Mouse (Mus musculus) right cerebral cortex, postnatal 25 days (tissue): ENCODE data around the gene Ntmt1.

ENCODE experiments used
- DNase-seq: peaks from one replicate; pipeline ENCODE4 v3.0.0; 2022

The Ntmt1 gene

DNA sequence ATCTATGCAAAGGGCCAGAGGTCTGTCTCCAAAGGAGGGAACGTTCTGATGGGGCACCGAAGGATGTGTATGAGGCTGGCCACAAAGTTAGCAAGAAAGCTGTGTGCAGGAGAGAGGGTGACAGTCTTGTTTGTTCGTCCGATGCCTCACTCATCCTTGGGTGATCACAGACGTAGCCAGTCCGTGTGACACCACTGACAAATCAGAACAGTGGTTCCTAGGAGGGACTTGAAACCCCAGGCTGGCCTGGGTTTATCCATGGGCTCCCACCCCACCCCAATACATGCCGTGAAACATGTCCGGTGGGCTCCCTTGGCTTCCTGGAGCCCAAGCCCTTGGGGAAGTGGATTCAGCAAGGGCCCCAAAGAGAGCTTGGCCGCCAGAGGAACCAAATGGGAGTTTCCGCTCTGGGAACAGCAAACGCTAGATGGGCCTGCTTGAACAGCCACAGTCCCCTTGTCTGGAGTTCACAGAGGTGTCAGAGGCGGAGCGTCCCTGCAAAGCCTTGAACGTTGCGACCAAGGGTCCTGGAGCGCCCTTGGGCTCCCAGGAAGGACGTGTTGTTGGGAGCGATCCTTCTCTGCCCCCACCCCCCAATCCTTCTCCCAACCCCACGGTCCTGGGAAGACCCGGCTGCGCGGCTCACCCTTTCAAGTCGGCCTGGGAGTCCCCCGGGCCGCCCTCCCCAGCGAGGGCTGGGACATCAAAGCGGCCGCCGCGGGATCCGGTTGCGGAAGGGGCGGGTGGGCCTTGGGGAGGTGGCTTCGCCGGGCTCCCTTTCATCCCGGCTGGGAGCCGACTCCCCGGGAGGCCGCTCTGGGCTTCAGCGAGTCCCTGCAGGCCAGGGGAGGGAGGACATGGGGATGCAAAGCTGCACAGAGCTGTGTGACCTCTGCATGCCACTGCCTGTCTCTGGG is 23.3 kb upstream of the Ntmt1 start:
- no peak for DNase-seq

DNA sequence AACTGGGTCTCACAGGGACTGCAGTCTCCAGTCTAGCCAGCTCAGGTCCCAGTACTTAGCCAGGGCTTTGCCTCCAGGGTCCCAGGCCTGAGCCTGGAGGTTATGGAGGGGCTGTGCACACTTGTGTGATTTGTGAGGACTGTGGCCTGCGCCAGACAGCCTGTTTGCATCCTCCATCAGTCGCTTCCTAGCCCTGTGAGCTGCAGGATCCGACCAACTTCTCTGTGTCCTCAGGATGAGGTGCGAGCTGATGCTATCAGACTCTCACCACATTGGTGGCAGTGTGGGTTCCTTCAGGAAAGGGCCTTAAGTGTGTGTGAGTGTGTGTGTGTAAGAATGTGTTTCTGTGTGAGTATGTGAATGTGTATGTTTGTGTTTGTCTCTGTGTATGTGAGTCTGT is 20.2 kb upstream of the Ntmt1 start:
- no peak for DNase-seq

DNA sequence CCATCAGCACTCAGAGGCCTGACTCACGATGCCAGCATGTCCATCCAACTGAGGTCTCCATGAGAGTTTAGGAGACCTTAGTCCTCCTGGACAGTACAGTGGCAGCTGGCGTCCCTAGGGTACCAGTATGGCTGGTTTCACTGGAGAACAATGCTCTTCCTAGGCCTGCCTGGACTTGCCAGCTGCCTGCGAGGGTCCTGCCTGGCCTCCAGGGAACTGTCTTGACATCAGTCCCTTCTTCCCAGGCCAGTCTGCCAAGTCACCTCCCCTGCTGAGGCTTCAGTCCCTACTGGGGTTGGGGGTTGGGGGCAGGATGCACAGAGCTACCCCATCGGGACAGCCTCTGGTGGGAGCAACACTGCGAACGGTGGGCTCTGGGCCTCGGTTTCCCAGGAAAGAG is 15.6 kb upstream of the Ntmt1 start:
- DNase-seq = no peak

DNA sequence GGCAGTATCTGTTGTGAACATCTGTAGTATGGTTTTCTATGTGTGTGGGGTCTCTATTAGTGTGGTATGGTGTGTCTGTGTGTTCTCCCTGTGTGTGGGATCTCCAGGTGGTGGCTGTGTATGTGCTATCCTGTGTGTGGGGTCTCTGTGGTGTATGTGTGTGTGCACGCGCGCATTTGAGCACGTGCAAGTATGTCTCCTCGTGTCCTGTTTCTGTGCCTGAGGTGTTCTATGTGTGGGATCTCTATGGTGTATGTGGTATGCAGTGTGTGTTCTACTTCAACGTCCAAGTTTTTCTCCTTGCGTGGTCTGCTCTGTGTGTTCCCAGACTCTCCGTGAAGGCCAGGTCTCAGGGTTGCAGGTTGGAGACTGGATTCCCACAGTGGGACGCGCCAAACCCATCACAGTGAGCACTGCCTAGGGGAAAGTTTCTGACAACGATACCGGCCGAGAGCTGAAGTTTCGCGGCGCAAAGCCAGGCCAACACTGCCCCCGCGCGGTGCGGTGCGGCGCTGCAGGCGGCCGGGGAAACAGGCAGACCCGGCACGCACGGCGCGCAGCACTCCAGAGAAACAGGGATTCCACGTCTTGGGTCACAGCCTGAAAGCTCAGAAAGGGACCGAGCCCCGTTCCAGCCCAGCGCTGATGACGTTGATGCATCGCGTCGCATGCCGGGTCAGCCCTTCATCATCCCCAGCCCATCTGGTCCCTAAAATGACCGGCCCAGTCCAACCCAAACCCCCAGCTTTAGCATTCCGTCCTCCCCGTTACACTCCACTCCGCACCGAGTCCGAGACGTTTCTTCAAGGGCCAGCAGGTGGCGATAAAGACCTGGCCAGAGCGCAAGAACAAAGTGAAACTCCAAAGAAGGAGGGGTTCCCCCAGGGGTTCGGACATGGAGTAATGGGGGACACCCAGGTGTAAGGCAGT is 13.2 kb upstream of the Ntmt1 start:
- peak; percentile 96 for DNase-seq

DNA sequence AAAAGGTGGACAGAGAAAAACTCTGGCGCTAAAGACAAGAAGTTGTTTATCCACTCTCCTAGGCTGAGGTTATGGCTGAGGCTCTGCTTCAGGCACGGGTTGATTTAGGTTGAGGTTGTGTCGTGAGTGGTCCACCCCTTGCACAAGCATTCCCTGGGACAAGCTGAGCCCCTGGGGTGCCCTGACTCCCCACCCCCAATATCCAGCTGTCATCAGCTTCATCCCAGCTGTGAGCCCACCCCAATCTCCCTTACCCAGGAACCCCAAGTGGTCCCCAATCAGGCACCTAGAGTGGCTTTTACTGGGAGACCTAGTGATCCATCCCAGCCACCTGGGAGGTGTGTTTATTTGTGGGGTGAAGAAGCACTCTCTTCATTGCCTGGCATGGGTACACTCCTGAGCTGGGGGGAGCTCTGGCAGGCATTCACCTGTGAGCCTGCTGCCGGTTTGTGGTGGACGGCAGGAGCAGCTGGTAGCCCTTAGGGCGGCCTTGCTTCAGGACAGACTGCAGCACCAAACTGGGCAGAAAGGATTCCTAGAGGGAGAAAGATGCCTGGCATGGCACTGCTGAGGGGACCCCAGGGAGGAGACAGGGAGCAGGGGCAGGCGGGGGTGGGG is 12.2 kb upstream of the Ntmt1 start:
- DNase-seq = no peak

DNA sequence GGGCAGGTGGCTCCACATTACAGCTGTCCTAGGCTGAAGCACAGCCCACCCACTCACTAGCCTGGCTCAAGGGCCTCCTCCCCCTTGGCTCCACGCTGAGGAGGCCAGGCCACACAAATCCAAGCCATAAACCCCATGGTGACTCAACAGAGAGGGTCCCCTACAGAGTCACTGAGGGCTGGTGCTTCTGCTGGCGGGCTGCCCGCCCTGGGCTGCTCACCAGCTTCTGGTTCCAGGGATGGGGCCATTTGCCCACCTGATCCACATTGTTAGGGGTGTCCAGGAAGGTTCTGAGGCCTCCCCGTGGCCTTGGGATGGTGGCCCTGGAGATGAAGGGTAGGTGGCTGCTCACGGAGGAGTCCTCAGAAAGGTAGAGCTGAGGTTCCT is 11.7 kb upstream of the Ntmt1 start:
- DNase-seq = no peak

DNA sequence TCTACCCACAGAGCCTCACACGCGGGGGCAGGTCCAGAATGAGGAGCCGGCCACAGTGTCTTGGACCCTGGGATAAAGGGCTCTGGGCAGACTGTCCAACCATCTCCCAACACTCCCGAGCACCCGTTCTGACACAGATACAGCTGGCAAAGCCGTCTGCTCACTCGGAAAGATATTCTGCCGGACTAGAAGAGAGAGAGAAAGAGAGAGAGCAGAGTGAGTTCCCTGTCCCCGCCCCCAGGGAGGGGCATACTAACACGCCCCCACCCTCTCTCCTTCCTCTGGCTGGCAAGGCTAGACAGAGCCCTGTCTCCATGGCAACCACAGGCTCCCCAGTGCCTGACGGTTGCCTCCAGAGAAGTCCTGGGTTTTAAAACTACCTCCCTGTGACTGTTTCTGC is 11.2 kb upstream of the Ntmt1 start:
- DNase-seq = peak; percentile 88

DNA sequence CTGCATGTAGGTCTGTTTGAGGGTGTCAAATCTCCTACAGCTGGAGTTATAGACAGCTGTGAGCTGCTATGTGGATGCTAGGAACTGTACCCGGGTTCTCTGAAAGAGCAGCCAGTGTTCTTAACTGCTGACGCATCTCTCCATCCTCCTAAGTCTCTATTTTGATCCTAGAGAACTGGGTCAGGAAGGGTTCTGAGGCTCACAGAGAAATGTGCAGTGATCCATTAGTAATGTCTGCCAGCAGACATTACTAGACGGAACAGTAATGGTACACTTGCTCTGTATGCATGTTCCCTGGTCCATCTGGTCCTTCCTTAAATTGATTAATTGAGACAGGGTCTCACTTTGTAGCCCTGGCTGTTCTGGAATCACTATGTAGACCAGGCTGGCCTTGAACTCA is 8.2 kb upstream of the Ntmt1 start:
- DNase-seq = no peak

DNA sequence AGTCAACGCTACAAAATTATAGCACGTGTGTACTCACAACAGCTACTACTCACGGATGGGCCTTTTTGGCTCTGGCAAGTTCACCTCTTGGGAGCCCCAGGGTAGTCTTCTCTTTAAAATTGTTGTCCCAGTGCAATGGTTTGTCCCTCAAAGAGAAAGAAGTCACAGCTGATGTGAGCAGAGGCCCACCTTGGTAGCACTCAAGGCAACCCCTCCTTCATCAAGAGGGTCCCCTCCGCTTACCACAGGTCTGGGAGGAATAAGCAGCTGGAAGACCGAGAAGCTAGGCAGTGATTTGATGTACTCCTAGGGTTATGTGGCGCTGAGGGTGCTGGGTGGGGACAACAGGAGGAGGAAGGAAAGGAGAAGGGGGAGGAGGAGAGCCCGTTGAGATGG is 7.0 kb upstream of the Ntmt1 start:
- no peak for DNase-seq

DNA sequence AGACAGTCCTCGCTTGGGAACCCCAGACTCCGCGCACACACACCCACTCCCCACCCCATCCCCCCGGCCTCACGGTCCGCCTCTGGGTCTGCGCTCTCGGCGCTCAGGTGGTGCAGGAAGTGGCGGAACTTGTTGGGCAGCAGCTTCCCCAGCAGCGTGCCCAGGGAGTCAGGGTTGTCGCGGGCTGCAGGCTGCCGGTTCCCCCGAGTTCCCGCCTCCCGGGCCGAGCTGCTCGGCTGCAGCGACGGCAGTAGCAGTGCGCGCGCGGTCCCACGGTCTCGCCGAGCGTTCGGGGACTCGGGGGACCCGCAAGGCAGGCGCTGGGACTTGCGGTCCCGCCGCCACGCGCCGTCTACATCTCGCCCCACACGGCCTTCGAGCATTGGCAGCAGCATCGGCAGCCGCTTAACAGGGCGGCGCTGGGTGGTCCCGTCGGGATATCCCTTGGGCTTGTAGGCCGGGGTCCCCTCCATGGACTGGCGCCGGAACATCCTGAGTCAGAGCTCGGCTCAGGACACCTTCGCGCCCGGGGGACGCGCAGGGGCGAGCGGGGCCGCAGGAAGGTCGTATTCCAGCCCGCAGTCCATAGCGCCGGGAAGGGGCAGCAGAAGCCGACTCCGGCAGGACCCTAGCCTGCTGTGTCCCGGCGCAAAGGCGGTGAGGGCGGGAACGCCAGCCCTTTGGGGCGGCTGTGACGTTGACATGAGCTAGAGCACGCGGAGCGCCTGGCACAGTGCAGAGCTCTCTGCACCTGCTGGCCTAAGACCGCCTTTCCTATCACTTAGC is 6.4 kb upstream of the Ntmt1 start:
- DNase-seq = peak; percentile 35

DNA sequence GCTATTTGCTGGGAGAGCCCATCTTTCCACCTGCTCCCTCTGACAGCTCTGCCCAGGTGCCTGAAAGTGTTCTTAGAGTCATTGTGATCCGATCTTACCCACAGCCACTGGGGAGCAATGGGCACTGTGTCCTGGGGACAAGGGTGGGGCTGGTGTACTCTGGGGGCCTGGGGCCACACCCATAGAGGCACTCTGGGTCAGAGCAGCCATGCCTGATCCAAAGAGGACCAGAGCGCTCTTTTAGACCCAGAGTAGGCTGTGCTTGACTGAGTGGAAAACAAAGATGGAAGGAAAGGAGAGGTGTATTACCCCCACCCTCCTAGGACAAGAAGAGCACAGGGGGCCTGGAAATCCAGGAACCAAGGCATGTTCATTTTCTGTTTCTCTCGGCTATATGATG is 4.0 kb upstream of the Ntmt1 start, which contains the start of gene 1700001O22Rik:
TSS of gene 1700001O22Rik (minus strand) at position 58 of the 400 bp plus-strand sequence.
- no peak for DNase-seq

DNA sequence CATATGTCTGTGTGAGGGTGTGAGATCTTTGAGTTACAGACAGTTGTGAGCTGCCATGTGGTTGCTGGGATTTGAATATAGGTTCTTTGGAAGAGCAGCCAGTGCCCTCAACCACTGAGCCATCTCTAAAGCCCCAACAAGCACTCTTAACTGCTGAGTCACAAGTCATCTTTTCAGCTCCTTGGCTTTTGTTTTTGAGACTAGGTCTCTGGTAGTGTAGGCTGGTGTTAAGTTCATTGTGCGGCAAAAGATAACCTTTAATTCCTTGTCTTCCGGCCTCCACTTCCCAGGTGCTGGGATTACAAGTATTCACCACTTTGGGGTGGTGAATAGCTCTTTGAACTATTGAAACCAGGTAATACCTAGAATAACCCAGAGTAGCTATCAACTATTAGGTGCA is 1.6 kb upstream of the Ntmt1 start:
- DNase-seq = no peak

DNA sequence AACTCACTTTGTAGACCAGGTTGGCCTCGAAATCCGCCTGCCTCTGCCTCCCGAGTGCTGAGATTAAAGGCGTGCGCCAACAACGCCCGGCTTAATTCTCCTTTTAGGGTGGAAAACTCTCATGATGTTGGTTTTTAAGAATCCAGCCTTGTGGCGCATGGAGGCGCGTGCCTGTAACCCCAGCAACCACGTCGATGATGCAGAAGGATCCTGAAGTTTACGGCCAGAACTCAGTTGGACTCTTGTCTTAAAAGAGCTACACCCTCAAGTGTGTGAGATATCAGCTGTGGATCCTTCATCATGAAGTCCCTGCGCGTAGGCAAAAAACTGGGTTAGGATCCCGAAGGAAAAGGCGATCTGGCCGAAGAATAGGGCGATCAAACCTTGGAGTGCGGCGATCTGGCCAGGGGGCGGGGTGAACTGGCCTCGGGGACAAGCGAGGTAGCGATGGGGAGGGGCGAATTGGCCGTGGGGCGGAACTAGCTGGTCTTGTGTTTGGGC is 429 bp upstream of the Ntmt1 start:
- DNase-seq = no peak

DNA sequence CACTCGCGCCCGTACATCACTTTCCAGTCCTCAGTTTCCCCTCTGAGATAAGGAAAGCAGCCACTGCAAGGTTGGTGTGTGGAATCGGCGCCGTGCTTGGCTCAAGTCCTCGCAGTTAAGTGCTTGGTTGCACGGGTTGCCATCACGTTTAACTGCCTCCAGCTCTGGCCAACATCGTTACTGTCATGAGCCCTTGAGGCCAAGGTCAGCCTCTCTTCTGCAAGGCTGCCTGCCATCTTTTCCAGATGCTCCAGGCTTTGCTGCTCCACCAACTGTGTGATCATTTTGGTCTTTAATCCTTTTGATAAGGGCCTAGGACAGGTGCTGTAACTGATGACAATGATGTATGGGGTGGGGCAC is 650 bp downstream of the Ntmt1 start:
- DNase-seq = no peak

DNA sequence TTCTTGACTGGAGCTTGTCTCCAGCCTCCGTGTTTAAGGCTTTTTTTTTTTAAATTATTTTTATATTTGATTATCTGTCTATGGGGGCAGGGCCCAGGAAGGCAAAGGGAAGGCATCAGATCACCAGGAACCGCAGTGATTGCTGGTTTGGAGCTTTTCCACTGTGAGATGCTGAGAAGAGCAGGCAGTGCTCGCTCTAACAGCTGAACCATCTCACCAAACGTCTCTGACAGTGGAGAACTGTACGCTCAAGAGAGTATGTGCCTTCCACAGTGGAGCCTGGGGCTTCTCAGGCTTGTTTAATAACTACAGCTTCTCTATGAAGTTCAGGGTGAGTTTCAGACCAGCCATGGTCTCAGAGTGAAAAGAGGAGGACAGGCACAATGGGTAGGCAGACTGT is 1.9 kb downstream of the Ntmt1 start:
- no peak for DNase-seq

DNA sequence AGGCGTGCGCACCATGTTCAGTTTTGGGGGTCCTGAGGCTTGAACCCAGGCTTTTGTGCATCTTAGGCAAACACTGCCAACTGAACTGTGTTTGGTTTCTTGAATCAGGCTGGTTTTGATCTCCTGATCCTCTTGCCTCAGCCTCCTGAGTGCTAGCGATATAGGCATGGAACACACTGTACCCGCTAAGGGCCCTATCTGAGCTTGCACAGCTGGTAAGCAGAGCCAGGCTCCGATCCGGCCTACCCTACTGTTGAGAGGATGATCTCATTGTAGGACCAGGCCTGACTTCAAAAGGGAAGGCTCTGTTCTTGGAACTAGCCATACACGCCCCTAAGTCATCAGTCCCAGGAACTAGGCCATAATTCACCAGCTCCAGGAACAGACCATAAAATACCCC is 2.9 kb downstream of the Ntmt1 start:
- no peak for DNase-seq

DNA sequence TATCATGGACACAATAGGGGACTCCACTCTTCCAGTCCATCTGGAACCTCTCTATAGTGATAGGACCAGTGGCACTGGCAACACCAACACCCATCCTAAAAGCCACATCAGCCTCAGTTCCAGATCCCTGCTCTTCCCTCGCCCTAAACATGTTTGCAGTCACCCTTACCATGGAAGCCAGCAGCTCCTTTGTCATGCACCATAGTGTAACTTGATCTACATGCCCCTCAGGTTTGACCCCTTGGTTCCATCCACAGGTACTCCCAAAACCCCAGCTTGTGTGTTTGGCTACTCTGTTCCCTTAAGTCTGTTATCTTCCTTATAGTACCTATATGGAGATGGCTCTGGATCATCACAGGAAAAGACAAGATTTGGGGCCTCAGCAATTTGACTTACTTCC is 8.8 kb downstream of the Ntmt1 start:
- DNase-seq = no peak

DNA sequence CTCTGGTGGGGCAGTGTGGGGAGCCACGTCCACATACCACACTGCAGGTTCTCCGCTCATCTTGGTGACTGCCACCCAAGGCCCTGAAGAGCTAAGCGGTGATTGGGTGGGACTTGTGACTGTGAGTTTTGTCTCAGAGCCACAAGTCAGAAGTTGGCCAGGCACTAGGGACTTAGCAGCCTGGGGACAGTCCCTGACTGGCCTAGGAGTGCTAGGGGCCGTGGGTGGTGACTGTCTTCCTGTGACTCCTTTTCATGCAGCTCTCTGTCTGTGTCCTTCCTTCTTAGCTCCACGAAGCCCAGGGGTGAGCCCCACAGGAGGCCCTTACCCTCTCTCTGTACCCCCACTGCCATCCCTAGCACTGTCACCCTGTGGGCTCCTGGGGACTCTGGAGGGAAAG is 12.2 kb downstream of the Ntmt1 start:
- no peak for DNase-seq

DNA sequence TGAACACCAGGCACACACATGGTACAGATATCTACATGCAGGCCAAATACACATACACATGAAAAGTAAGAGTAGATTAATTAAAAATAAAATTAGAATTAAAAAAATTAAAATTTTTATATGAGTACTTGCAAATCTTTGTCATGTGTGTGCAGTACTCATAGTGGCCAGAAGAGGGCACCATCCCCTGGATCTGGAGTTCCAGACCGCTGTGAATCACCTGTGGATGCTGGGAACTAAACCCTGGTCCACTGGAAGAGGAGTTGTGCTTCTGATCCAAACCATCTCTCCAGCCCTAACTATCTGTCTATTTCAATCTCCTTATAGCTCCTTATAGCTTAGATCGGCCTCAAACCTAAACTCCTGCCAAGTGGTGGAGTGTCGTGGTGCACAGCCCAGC is 13.4 kb downstream of the Ntmt1 start:
- DNase-seq = no peak

DNA sequence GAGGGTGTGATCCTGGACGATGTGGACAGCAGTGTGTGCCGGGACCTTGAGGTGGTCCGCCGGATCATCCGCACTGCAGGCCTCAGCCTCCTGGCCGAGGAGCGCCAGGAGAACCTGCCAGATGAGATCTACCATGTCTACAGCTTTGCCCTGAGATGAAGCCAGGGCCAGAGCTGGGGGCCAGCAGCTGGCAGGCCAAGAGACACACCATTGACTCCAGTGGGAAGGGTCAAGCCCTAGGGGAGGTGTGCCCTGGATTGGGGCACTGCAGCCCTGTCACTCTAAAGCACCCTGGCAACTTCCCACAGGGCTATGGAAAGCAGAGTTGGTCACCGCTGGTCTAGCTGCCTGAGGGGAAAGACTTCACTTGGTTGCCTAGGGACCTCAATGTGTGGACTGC is 14.8 kb downstream of the Ntmt1 start:
- no peak for DNase-seq

DNA sequence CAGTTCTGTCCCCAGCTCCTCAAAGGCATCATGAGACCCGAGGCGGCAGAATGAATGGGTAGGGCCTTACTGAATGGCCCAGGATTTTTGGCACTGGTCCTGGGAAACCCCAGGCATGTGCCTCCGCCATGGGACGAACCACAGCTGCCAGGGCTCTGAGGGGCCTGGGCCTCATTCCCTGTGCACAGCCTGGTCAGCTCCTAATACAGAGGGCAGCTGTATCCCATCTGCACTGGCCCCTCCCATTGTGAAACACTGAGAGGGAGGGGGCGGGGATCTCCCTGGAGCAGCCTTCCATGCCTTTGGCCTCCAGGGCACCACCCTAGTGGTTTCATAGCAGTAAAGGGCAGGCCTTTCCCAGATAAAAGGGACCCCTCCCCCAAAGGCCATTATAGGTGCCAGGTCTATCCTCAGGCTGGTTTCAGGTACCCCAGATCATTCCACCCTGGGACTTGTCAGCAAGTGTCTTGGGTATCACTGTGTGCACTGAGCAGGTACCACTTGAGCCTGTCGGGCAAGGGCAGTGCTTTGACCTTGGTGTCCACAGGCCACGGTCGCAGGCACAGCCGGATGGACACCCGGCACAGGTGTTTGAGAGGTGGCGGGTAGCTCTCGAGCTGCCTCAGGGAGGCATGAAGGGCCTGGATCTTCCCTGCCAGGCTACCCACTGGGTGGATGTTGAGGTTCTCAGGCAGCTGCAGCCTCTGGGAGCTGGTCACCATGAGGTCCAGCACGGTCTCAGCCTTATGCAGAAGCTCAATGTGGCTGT is 15.9 kb downstream of the Ntmt1 start:
- DNase-seq = no peak
